8 mouse cellular contexts compared by ENCODE assay signal in the genomic region with DNA sequence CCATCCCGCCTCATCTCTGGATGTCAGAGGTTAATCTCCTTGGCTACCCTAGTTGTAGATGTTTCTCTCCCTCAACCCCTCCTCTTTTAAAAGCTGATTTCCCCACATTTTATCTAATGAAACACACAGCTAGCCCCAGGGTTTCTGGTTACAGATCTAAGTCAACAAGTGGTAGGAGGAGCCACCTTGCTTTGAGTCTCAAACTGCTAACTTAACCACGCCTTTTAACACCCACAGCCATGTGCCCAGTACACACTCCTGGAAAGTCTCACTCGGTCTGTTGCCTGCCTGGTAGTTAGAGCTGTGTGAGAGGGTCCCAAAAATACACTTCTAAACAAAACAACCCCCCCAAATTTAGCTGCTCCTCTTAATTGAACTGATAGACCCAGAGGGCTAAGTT.
DNase-seq lines count a peak whose midpoint lies in the region; ATAC-seq lines count a peak whose summit lies in the region.

No protein-coding gene starts in this region.

- H3K9me3 ChIP-seq in forebrain, embryonic 14.5 days (replicated peaks; ENCODE audit: control insufficient read depth, low read length) = no peaks in the 10 kb centered on the region
- no peaks in the 10 kb centered on the region for H3K9me3 ChIP-seq in liver, embryonic 11.5 days (ENCODE audit: control insufficient read depth, low read length)

- peaks cover 23% of the 10 kb centered on the region for H3K4me1 ChIP-seq in forebrain, embryonic 14.5 days (ENCODE audit: control insufficient read depth, insufficient read depth, low read length)
- H3K4me1 ChIP-seq in liver, embryonic 11.5 days (replicated peaks; ENCODE audit: control insufficient read depth, insufficient read depth, low read length) = peaks cover 26% of the 10 kb centered on the region

- 8% methylated on average over 3 of the region's 3 CpGs for WGBS in forebrain, embryonic 14.5 days
- 10% methylated on average over 3 of the region's 3 CpGs for WGBS in liver, embryonic 11.5 days

- H3K36me3 ChIP-seq in forebrain, embryonic 14.5 days (ENCODE audit: control insufficient read depth, insufficient read depth, low read length) = no peaks in the 10 kb centered on the region
- H3K36me3 ChIP-seq in liver, embryonic 11.5 days (ENCODE audit: control insufficient read depth, insufficient read depth, low read length) = no peaks in the 10 kb centered on the region

- H3K4me2 ChIP-seq in forebrain, embryonic 14.5 days (ENCODE audit: low read length) = peak overlapping the region; percentile 24; the same call in 1 of the 2 replicates
- H3K4me2 ChIP-seq in liver, embryonic 11.5 days = peak overlapping the region; percentile 65

- peak; percentile 20 for DNase-seq in thymus, postnatal 14 days
- no peak for DNase-seq in thymus, postnatal 36 days
- DNase-seq in forebrain, embryonic 14.5 days (ENCODE audit: low spot score) = no peak
- DNase-seq in liver, embryonic 11.5 days (ENCODE audit: low spot score) = no peak
- peak; percentile 75 for DNase-seq in yolk sac, embryonic 10.5 days (ENCODE audit: low spot score)
- no peak for DNase-seq in cerebellum, postnatal 10 days
- no peak for DNase-seq in layer of hippocampus, adult 18-20 months (ENCODE audit: low spot score in 2 of 2)
- DNase-seq in adrenal gland, postnatal 10 days = no peak

- no peak overlapping the region for H3K9ac ChIP-seq in forebrain, embryonic 14.5 days (ENCODE audit: low read length)
- H3K9ac ChIP-seq in liver, embryonic 11.5 days (ENCODE audit: low read depth, low read length) = no peak overlapping the region

- no peak overlapping the region for H3K27ac ChIP-seq in forebrain, embryonic 14.5 days (ENCODE audit: low read depth, low read length)
- peak overlapping the region; percentile 38; the same call in 1 of the 2 replicates for H3K27ac ChIP-seq in liver, embryonic 11.5 days (ENCODE audit: low read depth, low read length)

- no peak overlapping the region for H3K4me3 ChIP-seq in forebrain, embryonic 14.5 days (ENCODE audit: low read depth, low read length)
- H3K4me3 ChIP-seq in liver, embryonic 11.5 days (ENCODE audit: low read depth, low read length) = peak overlapping the region; percentile 22; the same call in 1 of the 2 replicates

- ATAC-seq in forebrain, embryonic 14.5 days = no peak
- peak; percentile 76 for ATAC-seq in liver, embryonic 11.5 days (replicated peaks; ENCODE audit: low FRiP score)

- H3K27me3 ChIP-seq in forebrain, embryonic 14.5 days (replicated peaks; ENCODE audit: control insufficient read depth, insufficient read depth, low read length) = no peaks in the 10 kb centered on the region
- no peaks in the 10 kb centered on the region for H3K27me3 ChIP-seq in liver, embryonic 11.5 days (replicated peaks; ENCODE audit: control insufficient read depth, insufficient read depth, low read length)

Comparison
In these comparisons a context has a peak if more than half of its experiments do, and no peak if none do; other contexts are left out.
1. DNase-seq: peak in thymus, postnatal 14 days (single experiment) and yolk sac, embryonic 10.5 days (single experiment); none in thymus, postnatal 36 days (0 of 2), forebrain, embryonic 14.5 days (single experiment), liver, embryonic 11.5 days (single experiment), cerebellum, postnatal 10 days (0 of 2), layer of hippocampus, adult 18-20 months (0 of 2) and adrenal gland, postnatal 10 days (single experiment).